ENCODE assay signal across 9 mouse cellular contexts in genomic region chr4:12511656-12512385, GRCm38 (mm10).
DNase-seq lines count a peak whose midpoint lies in the region; ATAC-seq and TF ChIP-seq lines count a peak whose summit lies in the region.
"Had no signal": no experiment of that assay in that cellular context is flagged by ENCODE, and none has a peak within 500 bp of the region (broad histone marks: within the 10 kb centered on the region; RNA-seq: fewer than 3 reads in every experiment).

No protein-coding gene starts in this region.

- ATAC-seq in kidney, embryonic 15.5 days (replicated peaks; ENCODE audit: low FRiP score), result no peak
- no peak for ATAC-seq in monocyte, adult 5-6 weeks (replicated peaks; ENCODE audit: insufficient number of reproducible peaks, low FRiP score, low TSS enrichment, poor library complexity, severe bottlenecking)

- no peaks in the 10 kb centered on the region for H3K4me1 ChIP-seq in kidney, embryonic 15.5 days
- no peaks in the 10 kb centered on the region; the same call in 1 of the 2 replicates for H3K4me1 ChIP-seq in cerebellum, adult 2 months (ENCODE audit: control insufficient read depth, insufficient read depth, low read length)

- TF ChIP-seq POLR2A in cerebellum, adult 2 months (IDR thresholded peaks at IDR 0.05; ENCODE audit: borderline replicate concordance, insufficient read depth, low read length), result no peak

- no peaks in the 10 kb centered on the region for H3K9me3 ChIP-seq in kidney, embryonic 15.5 days (replicated peaks)
- H3K9me3 ChIP-seq: G1E had no signal

- H3K4me2 ChIP-seq in kidney, embryonic 15.5 days, result no peak overlapping the region

- intact Hi-C loops in gastrocnemius, postnatal 14 days (cut with DNase I; ENCODE audit: low total_unique reads), result no loop called here

- TF ChIP-seq CTCF in cerebellum, adult 2 months (IDR thresholded peaks at IDR 0.05; ENCODE audit: borderline replicate concordance, insufficient read depth, low read depth, low read length), result no peak

- no peak overlapping the region for H3K9ac ChIP-seq in kidney, embryonic 15.5 days

- H3K4me3 ChIP-seq in kidney, embryonic 15.5 days (replicated peaks), result no peak overlapping the region
- H3K4me3 ChIP-seq in cerebellum, adult 2 months (replicated peaks; ENCODE audit: insufficient read depth, low read depth, low read length), result no peak overlapping the region

- no peak overlapping the region for H3K27ac ChIP-seq in kidney, embryonic 15.5 days
- H3K27ac ChIP-seq in cerebellum, adult 2 months (ENCODE audit: insufficient read depth, low read length), result no peak overlapping the region

- DNase-seq in kidney, postnatal 10 days, result peak; percentile 59
- DNase-seq in cerebellum, adult 2 months, result peak; percentile 58 to 73
- DNase-seq in gastrocnemius, postnatal 14 days, result peak; percentile 78
- peak; percentile 87 to 90 for DNase-seq in layer of hippocampus, adult 8-10 months (ENCODE audit: low spot score in 2 of 2)
- peak; percentile 56 to 64 for DNase-seq in lung, postnatal 4 days
- DNase-seq in spleen, adult 12 weeks (ENCODE audit: low spot score), result no peak

- no peaks in the 10 kb centered on the region for H3K36me3 ChIP-seq in kidney, embryonic 15.5 days
- H3K36me3 ChIP-seq: G1E had no signal

- no peaks in the 10 kb centered on the region for H3K27me3 ChIP-seq in kidney, embryonic 15.5 days
- no peaks in the 10 kb centered on the region for H3K27me3 ChIP-seq in cerebellum, adult 2 months (ENCODE audit: control insufficient read depth, insufficient read depth, low read length)

- WGBS in kidney, embryonic 15.5 days, result 66% methylated on average over 10 of the region's 10 CpGs
- WGBS in cerebellum, adult 2 months, result 35% methylated on average over 10 of the region's 10 CpGs
